In the genomic region with DNA sequence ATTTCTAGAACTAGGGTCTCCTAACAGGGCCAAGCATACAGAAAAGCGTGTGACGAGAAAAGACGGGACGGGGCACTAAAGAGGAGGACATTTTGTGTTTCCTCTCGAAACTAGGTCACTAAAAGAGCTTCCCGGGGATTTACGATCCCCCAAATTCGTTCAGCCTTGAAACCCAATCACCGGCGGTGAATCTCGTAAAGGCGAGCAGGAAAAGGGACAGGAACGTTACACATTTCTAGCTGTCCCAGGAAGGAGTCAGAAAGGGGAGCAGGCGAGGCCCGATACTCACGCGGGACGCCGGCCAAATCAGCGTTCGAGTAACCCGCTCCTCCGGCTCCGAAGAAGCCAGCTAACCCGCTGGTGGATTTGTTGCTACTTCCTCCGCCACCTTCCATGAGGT, we compare ENCODE assay signal across 9 mouse cellular contexts. TPM values are rescaled to one million over a fixed set of nuclear protein-coding genes. Genes with fewer than 3 reads are reported as not detected.
DNase-seq lines count a peak whose midpoint lies in the region; ATAC-seq and TF ChIP-seq lines count a peak whose summit lies in the region.
"Had no signal": no experiment of that assay in that cellular context is flagged by ENCODE, and none has a peak within 500 bp of the region (broad histone marks: within the 10 kb centered on the region; RNA-seq: fewer than 3 reads in every experiment).

No protein-coding gene starts in this region.

- peaks cover 24% of the 10 kb centered on the region for H3K36me3 ChIP-seq in limb, embryonic 15.5 days
- peaks cover 22% of the 10 kb centered on the region for H3K36me3 ChIP-seq in neural tube, embryonic 15.5 days

- H3K4me1 ChIP-seq in limb, embryonic 15.5 days = peaks cover 18% of the 10 kb centered on the region
- H3K4me1 ChIP-seq in neural tube, embryonic 15.5 days = peaks cover 30% of the 10 kb centered on the region

- TF ChIP-seq CTCF in layer of hippocampus, adult 2 months (conservative IDR thresholded peaks at IDR 0.05) = no peak

- H3K4me3 ChIP-seq in layer of hippocampus, adult 2 months = peak overlapping the region; percentile 91
- peak overlapping the region; percentile 99 for H3K4me3 ChIP-seq in limb, embryonic 15.5 days
- peak overlapping the region; percentile 69 for H3K4me3 ChIP-seq in neural tube, embryonic 15.5 days (replicated peaks)

- peak overlapping the region; percentile 96 for H3K9ac ChIP-seq in limb, embryonic 15.5 days
- peak overlapping the region; percentile 77 for H3K9ac ChIP-seq in neural tube, embryonic 15.5 days (replicated peaks)

- no peaks in the 10 kb centered on the region for H3K27me3 ChIP-seq in limb, embryonic 15.5 days
- no peaks in the 10 kb centered on the region for H3K27me3 ChIP-seq in neural tube, embryonic 15.5 days (replicated peaks)

- peak overlapping the region; percentile 90 for H3K27ac ChIP-seq in layer of hippocampus, adult 2 months
- peak overlapping the region; percentile 77; the same call in 1 of the 2 replicates for H3K27ac ChIP-seq in limb, embryonic 15.5 days
- H3K27ac ChIP-seq in neural tube, embryonic 15.5 days (replicated peaks) = peak overlapping the region; percentile 79; the same call in 1 of the 2 replicates

- DNase-seq in layer of hippocampus, adult 2 months (ENCODE audit: low spot score in 2 of 2) = peak in 1 of 2 experiments; percentile 3
- DNase-seq in layer of hippocampus, postnatal 36 days = no peak
- DNase-seq in Muller cell, postnatal 12 days (ENCODE audit: inconsistent ontology term) = peak; percentile 51
- no peak for DNase-seq in cerebellum, postnatal 4 days (ENCODE audit: low spot score in 2 of 2)
- DNase-seq in right cerebral cortex, postnatal 14 days = no peak

- no peaks in the 10 kb centered on the region for H3K9me3 ChIP-seq in limb, embryonic 15.5 days
- no peaks in the 10 kb centered on the region for H3K9me3 ChIP-seq in neural tube, embryonic 15.5 days (replicated peaks)

- WGBS in limb, embryonic 15.5 days = 0% methylated on average over 26 of the region's 26 CpGs
- 0% methylated on average over 26 of the region's 26 CpGs for WGBS in neural tube, embryonic 15.5 days

- ATAC-seq in erythroblast, adult 5-6 weeks (replicated peaks; ENCODE audit: low FRiP score, poor library complexity, severe bottlenecking) = peak; percentile 46; the same call in 1 of the 2 replicates
- ATAC-seq in limb, embryonic 15.5 days (ENCODE audit: insufficient number of reproducible peaks, low FRiP score, low TSS enrichment, low read depth) = no peak
- peak; percentile 56 for ATAC-seq in neural tube, embryonic 15.5 days (ENCODE audit: low FRiP score)

- peak overlapping the region; percentile 60 for H3K4me2 ChIP-seq in limb, embryonic 15.5 days
- peak overlapping the region; percentile 78 for H3K4me2 ChIP-seq in neural tube, embryonic 15.5 days

RNA-seq across cellular contexts. Expression of a gene that starts 0.3 kb away (rescaled TPM):
- 10 to 100 TPM; 74.0 to 78.7 TPM for total RNA-seq in layer of hippocampus, adult 2 months (2021)
- 10 to 100 TPM; 71.3 to 81.9 TPM for total RNA-seq in layer of hippocampus, postnatal 36 days (2021)
- 41.2 and 49.4 TPM in 2 replicates for total RNA-seq in erythroblast, adult 5-6 weeks (2015; ENCODE audit: low replicate concordance)
- 11.2 and 15.3 TPM in 2 replicates for total RNA-seq in erythroblast, adult 5-6 weeks (2017; ENCODE audit: low replicate concordance)
- polyA plus RNA-seq in limb, embryonic 15.5 days (2015; fragmentation: Nextera tagmentation; extraction: Ambion mirVana) = 269 and 291 TPM in 2 replicates
- 251 and 260 TPM in 2 replicates for polyA plus RNA-seq in neural tube, embryonic 15.5 days (2015; fragmentation: Nextera tagmentation; extraction: Ambion mirVana)

RNA-seq across cellular contexts. Expression of a gene that starts 0.4 kb away (rescaled TPM):
- 10 to 100 TPM; 42.8 to 50.8 TPM for total RNA-seq in layer of hippocampus, adult 2 months (2021)
- 10 to 100 TPM; 43.0 to 49.8 TPM for total RNA-seq in layer of hippocampus, postnatal 36 days (2021)
- 12.7 and 19.2 TPM in 2 replicates for total RNA-seq in erythroblast, adult 5-6 weeks (2015; ENCODE audit: low replicate concordance)
- total RNA-seq in erythroblast, adult 5-6 weeks (2017; ENCODE audit: low replicate concordance) = 28.6 and 39.1 TPM in 2 replicates
- 33.8 and 37.7 TPM in 2 replicates for polyA plus RNA-seq in limb, embryonic 15.5 days (2015; fragmentation: Nextera tagmentation; extraction: Ambion mirVana)
- polyA plus RNA-seq in neural tube, embryonic 15.5 days (2015; fragmentation: Nextera tagmentation; extraction: Ambion mirVana) = 28.1 and 34.8 TPM in 2 replicates

RNA-seq across cellular contexts. Expression of a gene that starts 41.7 kb away (rescaled TPM):
- 100 to 1,000 TPM in 1 of 2 experiments, 10 to 100 TPM in 1; 99.1 to 107 TPM for total RNA-seq in layer of hippocampus, adult 2 months (2021)
- 100 to 1,000 TPM; 102 to 111 TPM for total RNA-seq in layer of hippocampus, postnatal 36 days (2021)
- total RNA-seq in erythroblast, adult 5-6 weeks (2015; ENCODE audit: low replicate concordance) = 661 and 684 TPM in 2 replicates
- total RNA-seq in erythroblast, adult 5-6 weeks (2017; ENCODE audit: low replicate concordance) = 773 and 931 TPM in 2 replicates
- 99.3 and 104 TPM in 2 replicates for polyA plus RNA-seq in limb, embryonic 15.5 days (2015; fragmentation: Nextera tagmentation; extraction: Ambion mirVana)
- polyA plus RNA-seq in neural tube, embryonic 15.5 days (2015; fragmentation: Nextera tagmentation; extraction: Ambion mirVana) = 97.9 and 110 TPM in 2 replicates

RNA-seq across cellular contexts. Expression of a gene that starts 59.5 kb away (rescaled TPM):
- total RNA-seq in layer of hippocampus, adult 2 months (2021) = not detected
- not detected for total RNA-seq in layer of hippocampus, postnatal 36 days (2021)
- not detected in 2 replicates for total RNA-seq in erythroblast, adult 5-6 weeks (2015; ENCODE audit: low replicate concordance)
- 5.2 TPM in 1 of 2 replicates, not detected in the other for total RNA-seq in erythroblast, adult 5-6 weeks (2017; ENCODE audit: low replicate concordance)
- polyA plus RNA-seq in limb, embryonic 15.5 days (2015; fragmentation: Nextera tagmentation; extraction: Ambion mirVana) = not detected in 2 replicates
- polyA plus RNA-seq in neural tube, embryonic 15.5 days (2015; fragmentation: Nextera tagmentation; extraction: Ambion mirVana) = not detected in 2 replicates
- polyA plus RNA-seq: gonadal fat pad, adult 2 months had no signal

Comparison
In these comparisons a context has a peak if more than half of its experiments do, and no peak if none do; other contexts are left out.
1. RNA of a gene that starts 41.7 kb away (total RNA-seq): 661 to 931 TPM in erythroblast, adult 5-6 weeks; 102 to 111 TPM in layer of hippocampus, postnatal 36 days and 99.1 to 107 TPM in layer of hippocampus, adult 2 months; every median in the first group is over 4 times any median in the second.
2. Peak in every context shown above with its lines, with median percentiles within 50 percentile points of each other: H3K27ac ChIP-seq and H3K4me3 ChIP-seq.